Mouse (Mus musculus) left cerebral cortex, adult 9 months (tissue): ENCODE data around the gene Cops7a.
A peak's percentile ranks its signal among the peaks of the same experiment; 100 is the strongest.

Experiments used
- DNase-seq, 2 experiments: peaks; one replicate each; pipeline ENCODE4 v3.0.0; 2022; ENCODE audit warnings: low spot score in 2 of 2

The Cops7a gene

GRCm38 (mm10) chr6:124965088-124965719, at the start of gene Cops7a:
Cops7a (minus strand) TSS chr6:124965538.
- peak; percentile 80 to 94 for DNase-seq

- DNase-seq: peak in 1 of 2 experiments; percentile 64
Measured at GRCm38 (mm10) chr6:125009181-125010073, 44.1 kb upstream of the Cops7a start.

- no peak for DNase-seq
Measured at GRCm38 (mm10) chr6:125009129-125009180, 43.6 kb upstream of the Cops7a start, which contains the start of gene Zfp384. Zfp384 (plus strand) TSS chr6:125009145.

- DNase-seq: peak; percentile 99
Measured at GRCm38 (mm10) chr6:125008586-125009128, 43.3 kb upstream of the Cops7a start.

- DNase-seq: no peak
Measured at GRCm38 (mm10) chr6:125008060-125008459, 42.7 kb upstream of the Cops7a start.

GRCm38 (mm10) chr6:125005086-125005485, 39.7 kb upstream of the Cops7a start:
- DNase-seq: no peak

- no peak for DNase-seq
Measured at GRCm38 (mm10) chr6:125003706-125004105, 38.4 kb upstream of the Cops7a start.

- no peak for DNase-seq
Measured at GRCm38 (mm10) chr6:124999546-124999945, 34.2 kb upstream of the Cops7a start.

- DNase-seq: no peak
Measured at GRCm38 (mm10) chr6:124999091-124999490, 33.8 kb upstream of the Cops7a start.

- peak in 1 of 2 experiments; percentile 80 for DNase-seq
Measured at GRCm38 (mm10) chr6:124998066-124998465, 32.7 kb upstream of the Cops7a start.

- peak in 1 of 2 experiments; percentile 76 for DNase-seq
Measured at GRCm38 (mm10) chr6:124996551-124997501, 31.5 kb upstream of the Cops7a start, which contains the start of gene Pianp. Pianp (plus strand) TSS chr6:124996694.

GRCm38 (mm10) chr6:124995831-124996403, 30.6 kb upstream of the Cops7a start:
- no peak for DNase-seq

GRCm38 (mm10) chr6:124995246-124995645, 29.9 kb upstream of the Cops7a start:
- no peak for DNase-seq

- DNase-seq: no peak
Measured at GRCm38 (mm10) chr6:124993876-124994275, 28.5 kb upstream of the Cops7a start.

- no peak for DNase-seq
Measured at GRCm38 (mm10) chr6:124993365-124993764, 28.0 kb upstream of the Cops7a start.

- DNase-seq: no peak
Measured at GRCm38 (mm10) chr6:124992241-124992640, 26.9 kb upstream of the Cops7a start.

GRCm38 (mm10) chr6:124967766-124968165, 2.4 kb upstream of the Cops7a start:
- peak in 1 of 2 experiments; percentile 43 for DNase-seq

- peak in 1 of 2 experiments; percentile 11 for DNase-seq
Measured at GRCm38 (mm10) chr6:124966466-124967118, 1.3 kb upstream of the Cops7a start.

- no peak for DNase-seq
Measured at GRCm38 (mm10) chr6:124965747-124966146, 409 bp upstream of the Cops7a start.

GRCm38 (mm10) chr6:124964638-124965037, 700 bp downstream of the Cops7a start:
- DNase-seq: peak in 1 of 2 experiments; percentile 28

GRCm38 (mm10) chr6:124961021-124961420, 4.3 kb downstream of the Cops7a start:
- no peak for DNase-seq
